Mouse (Mus musculus): ENCODE measurements around the gene Carmil3.

Carmil3 gene

GRCm38 (mm10) chr14:55490361-55491201 is at the start of gene Carmil3:
Carmil3 (plus strand) TSS chr14:55490651.
- no peak for DNase-seq (ENCODE audit: low read depth)

- no peak for DNase-seq (ENCODE audit: low read depth)
These were observed 32.8 kb upstream of the Carmil3 start for GRCm38 (mm10) chr14:55457693-55458092.

DNA sequence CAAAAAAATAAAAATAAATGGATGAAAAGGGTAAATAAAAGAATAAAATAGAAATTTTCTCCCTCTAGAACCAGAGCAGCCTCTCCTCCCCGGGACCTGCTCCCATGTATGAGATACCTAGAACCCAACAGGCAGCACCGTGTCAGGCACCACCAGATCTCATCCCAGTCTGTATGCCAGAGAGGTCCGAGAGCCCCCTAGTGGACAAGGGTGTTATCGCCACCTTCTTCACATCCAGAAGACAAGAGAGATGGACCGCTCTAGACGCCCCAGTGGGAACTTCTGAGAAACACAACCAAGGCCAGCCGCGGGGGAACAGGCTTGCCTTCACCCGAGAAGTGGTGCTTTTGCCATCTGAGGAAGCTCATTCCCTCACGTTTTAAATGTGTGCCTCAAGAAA is 32.2 kb upstream of the Carmil3 start:
- DNase-seq (ENCODE audit: low read depth): peak; percentile 68

DNA sequence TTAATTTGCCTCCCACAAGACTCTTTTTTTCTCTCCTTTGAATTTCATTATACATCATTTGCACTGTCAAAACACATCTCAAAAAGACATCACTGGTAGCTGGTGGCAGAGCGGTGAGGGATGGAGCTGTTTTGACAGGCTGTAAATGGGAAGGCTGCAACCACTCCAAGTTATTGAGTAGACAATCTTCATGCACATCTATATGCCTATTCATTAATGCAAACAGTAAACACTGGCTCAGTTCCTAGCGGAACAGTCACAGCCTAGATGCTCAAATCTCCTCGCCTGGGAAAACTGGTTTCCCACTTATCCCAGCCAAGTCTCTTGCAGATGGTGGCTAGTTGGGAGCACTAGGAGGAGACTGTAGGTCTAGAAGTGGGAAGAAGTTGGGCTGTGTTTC is 31.7 kb upstream of the Carmil3 start:
- no peak for DNase-seq (ENCODE audit: low read depth)

- no peak for DNase-seq (ENCODE audit: low read depth)
These were observed 30.7 kb upstream of the Carmil3 start for GRCm38 (mm10) chr14:55459796-55460195.

GRCm38 (mm10) chr14:55460297-55460696 is 30.2 kb upstream of the Carmil3 start:
- no peak for DNase-seq (ENCODE audit: low read depth)

GRCm38 (mm10) chr14:55461757-55462156 is 28.7 kb upstream of the Carmil3 start:
- no peak for DNase-seq (ENCODE audit: low read depth)

- no peak for DNase-seq (ENCODE audit: low read depth)
These were observed 24.0 kb upstream of the Carmil3 start for GRCm38 (mm10) chr14:55466481-55466880.

GRCm38 (mm10) chr14:55467108-55467507 is 23.3 kb upstream of the Carmil3 start:
- no peak for DNase-seq (ENCODE audit: low read depth)

GRCm38 (mm10) chr14:55468301-55468741 is 22.1 kb upstream of the Carmil3 start:
- DNase-seq (ENCODE audit: low read depth): no peak

DNA sequence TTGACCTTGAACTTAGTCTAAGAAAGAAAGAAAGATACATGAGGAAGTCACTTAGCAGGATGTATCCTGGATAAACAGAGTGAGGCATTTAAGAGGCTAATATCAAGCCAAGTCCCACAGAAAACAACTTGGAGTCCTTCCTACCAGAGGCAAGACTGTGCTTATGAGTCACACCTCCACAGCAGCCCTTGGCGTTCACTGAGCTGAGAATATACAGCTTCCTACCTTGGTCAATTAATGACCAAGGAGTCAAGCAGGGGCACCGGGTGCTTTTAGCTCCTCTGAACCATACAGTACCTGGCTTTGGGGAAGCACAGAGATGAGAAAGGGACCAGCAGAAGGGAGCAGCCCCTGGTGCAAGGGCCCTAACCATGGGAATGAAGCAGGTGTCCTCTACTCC is 21.4 kb upstream of the Carmil3 start:
- no peak for DNase-seq (ENCODE audit: low read depth)

GRCm38 (mm10) chr14:55469821-55470220 is 20.6 kb upstream of the Carmil3 start:
- no peak for DNase-seq (ENCODE audit: low read depth)

- DNase-seq (ENCODE audit: low read depth): no peak
These were observed 19.6 kb upstream of the Carmil3 start for GRCm38 (mm10) chr14:55470806-55471205.

- DNase-seq (ENCODE audit: low read depth): no peak
These were observed 14.8 kb upstream of the Carmil3 start for GRCm38 (mm10) chr14:55475654-55476053.

DNA sequence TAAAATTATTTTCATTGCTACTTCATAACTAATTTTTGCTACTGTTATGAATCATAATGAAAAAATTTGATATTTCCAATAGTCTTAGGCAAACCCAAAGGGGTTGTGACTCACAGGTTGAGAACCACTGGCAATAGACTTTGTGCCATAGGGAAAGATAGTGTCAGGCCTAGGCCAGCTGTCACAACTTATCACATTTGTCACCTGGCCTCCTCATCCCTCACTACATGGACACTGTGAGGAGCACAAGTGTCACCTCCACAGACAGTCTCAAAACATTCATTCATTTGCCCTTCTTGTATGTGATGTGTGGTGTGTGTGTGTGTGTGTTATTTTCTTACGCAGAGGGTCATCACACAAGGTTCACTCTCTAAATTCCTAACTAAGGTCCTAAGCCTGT is 13.0 kb upstream of the Carmil3 start:
- no peak for DNase-seq (ENCODE audit: low read depth)

DNA sequence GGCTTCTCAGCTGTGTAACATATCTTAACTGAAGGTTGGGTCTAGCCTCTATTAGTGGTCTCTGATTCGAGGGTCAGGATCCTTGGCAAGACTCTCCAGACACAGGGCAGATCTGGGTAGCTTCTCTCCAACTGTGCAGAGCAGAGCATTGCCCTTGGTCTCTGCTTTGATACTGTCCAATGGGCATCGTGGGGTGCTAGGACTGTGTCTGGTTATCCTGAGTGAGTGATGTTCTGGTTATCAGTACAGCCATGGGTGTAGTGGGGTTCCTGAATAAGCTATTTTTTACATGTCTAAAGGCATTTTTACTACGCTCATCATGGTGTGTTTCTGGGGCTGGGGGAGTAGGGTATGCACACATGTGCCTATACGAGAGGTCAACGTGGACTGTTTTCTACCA is 12.6 kb upstream of the Carmil3 start:
- DNase-seq (ENCODE audit: low read depth): no peak

- peak; percentile 60 for DNase-seq (ENCODE audit: low read depth)
These were observed 11.5 kb upstream of the Carmil3 start, which contains the start of gene Dhrs4 for GRCm38 (mm10) chr14:55478651-55479599. Dhrs4 (plus strand) TSS chr14:55478758.

DNA sequence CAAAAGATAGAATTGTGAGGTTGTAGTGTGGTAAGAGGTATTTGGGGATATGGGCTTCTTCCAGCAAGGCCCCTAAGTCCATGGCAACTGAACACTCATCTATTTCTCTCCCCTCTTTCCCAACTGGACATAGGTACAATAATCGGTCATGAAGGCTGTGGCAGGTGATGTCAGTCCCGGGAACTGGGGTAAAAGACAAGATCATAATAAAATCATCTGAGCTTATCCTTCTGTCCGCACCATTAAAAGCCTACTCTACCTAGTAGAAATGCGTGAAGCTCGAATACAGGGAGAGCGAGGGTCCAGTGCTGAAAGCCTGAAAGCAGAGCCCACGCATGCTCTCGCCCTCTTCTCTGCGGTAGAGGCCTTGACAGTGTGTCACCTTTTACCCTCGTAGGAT is 10.8 kb upstream of the Carmil3 start:
- no peak for DNase-seq (ENCODE audit: low read depth)

DNA sequence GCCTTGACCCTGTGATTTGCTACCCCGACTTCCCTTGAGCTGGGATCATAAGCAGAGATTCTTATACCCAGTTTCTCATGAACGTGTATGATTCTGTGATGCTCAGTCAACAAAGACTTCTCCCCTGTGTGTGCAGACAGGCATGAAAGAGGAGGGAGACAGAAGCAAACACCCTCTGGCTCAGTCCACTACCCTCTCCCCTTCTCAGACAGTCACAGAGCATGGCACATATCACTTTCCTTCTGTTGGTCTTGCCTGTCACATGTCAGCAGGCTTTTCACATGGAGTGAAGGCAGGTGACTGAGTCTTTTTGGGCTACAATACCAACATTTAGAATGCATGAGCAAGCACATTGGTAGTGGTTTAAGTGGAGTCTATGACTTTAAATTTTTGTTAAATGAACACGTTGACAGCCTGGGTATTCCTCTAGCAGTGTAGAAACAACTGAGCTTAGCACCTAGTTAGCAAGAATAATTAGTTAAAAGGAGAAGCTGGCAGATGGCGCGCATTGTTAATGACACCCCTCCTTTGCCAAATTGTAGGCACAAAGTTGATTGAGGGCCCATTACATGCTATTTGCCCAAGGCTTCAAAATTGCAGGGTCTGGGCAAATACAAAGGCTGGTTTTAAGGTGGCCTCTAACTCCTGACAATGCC is 5.9 kb upstream of the Carmil3 start:
- DNase-seq (ENCODE audit: low read depth): no peak

DNA sequence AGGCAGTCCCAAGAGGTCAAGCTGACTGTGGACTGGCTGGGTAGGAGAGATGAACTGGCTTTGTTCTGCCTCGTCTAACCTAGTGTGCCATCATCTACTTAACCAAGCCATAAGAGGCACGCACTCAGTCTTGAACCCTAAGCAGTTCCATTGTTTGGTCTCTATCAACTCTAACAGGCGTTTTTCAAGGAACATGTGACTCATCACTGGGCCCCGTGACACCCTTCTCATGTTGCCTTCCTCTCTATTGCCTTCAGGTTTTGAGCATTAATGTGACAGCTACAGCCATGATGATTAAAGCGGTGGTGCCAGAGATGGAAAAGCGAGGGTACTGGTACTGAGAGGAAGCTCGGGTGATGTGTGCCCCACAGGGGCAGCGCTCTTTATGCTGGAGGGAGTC is 3.6 kb upstream of the Carmil3 start:
- DNase-seq (ENCODE audit: low read depth): no peak

GRCm38 (mm10) chr14:55491291-55491833 is 911 bp downstream of the Carmil3 start:
- DNase-seq (ENCODE audit: low read depth): peak; percentile 56

DNA sequence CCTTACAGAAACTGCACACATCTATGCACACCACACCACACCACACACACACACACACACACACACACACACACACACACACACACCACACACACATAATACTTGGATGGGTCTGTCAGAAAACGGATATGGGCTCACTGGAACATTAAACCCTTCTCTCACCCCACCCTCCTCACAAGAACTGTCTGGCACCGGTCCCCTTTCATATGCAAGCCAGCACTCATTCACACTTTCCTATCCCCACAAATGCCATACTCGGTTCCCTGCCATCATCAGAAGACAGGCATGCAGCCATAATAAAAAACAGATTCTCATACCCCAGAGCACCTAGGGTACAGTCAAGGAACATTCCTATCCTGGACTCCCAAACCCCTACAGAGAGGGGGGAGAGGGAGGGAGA is 1.7 kb downstream of the Carmil3 start:
- DNase-seq (ENCODE audit: low read depth): no peak

Data from c-Kit-positive CD71-negative TER-119-negative erythroid progenitor cells, embryonic 14.5 days (primary cell).